Mouse (Mus musculus): Measurements from ENCODE around the gene Carhsp1. TPM values are rescaled to one million over a fixed set of nuclear protein-coding genes. Genes with fewer than 3 reads are reported as not detected.

Carhsp1 gene
- polyA plus RNA-seq, 1 experiment: 110 TPM

GRCm38 (mm10) chr16:8685087-8685486 is 13.1 kb upstream of the Carhsp1 start:
- Histone ChIP-seq H3ac (ENCODE audit: control insufficient read depth, insufficient read length) (no peak overlapping the region), H3K36me3 (ENCODE audit: control insufficient read depth, insufficient read depth) (peaks cover 6% of the 10 kb centered on the region), H3K27me3 (ENCODE audit: control insufficient read depth, insufficient read depth, insufficient read length) (no peaks in the 10 kb centered on the region), H3K4me2 (ENCODE audit: low read depth) (no peak overlapping the region), H3K4me3 (no peak overlapping the region), H3K79me2 (ENCODE audit: control insufficient read depth, insufficient read depth) (no peaks in the 10 kb centered on the region)
- TF ChIP-seq POLR2A (IDR thresholded peaks at IDR 0.05; ENCODE audit: insufficient read length, low read depth) (no peak), MAX (IDR thresholded peaks at IDR 0.05; ENCODE audit: low read depth) (no peak), MYOD1 (IDR thresholded peaks at IDR 0.05; ENCODE audit: control insufficient read depth in 1 of 3, insufficient read length in 2 of 3, low read depth in 2 of 3) (no peak), TCF12 (IDR thresholded peaks at IDR 0.05; ENCODE audit: insufficient read depth, poor library complexity, severe bottlenecking) (no peak), REST (IDR thresholded peaks at IDR 0.05; ENCODE audit: insufficient read depth, insufficient read length) (no peak), POLR2AphosphoS2 (IDR thresholded peaks at IDR 0.05; ENCODE audit: insufficient read length, low read depth) (no peak), SRF (IDR thresholded peaks at IDR 0.05; ENCODE audit: control insufficient read depth, insufficient read length, low read depth) (no peak), CEBPB (IDR thresholded peaks at IDR 0.05; ENCODE audit: insufficient read depth, poor library complexity, severe bottlenecking) (no peak), MYOG (IDR thresholded peaks at IDR 0.05; ENCODE audit: control insufficient read depth in 1 of 3, insufficient read depth in 1 of 3, insufficient read length in 2 of 3, low read depth in 2 of 3) (no peak), USF1 (IDR thresholded peaks at IDR 0.05; ENCODE audit: low read depth) (no peak), E2F4 (IDR thresholded peaks at IDR 0.05; ENCODE audit: insufficient read depth) (no peak)

GRCm38 (mm10) chr16:8680470-8680869 is 8.5 kb upstream of the Carhsp1 start, which contains the start of gene Gm5767:
Gene Gm5767 (plus strand): TSS chr16:8680770.
- peaks cover 1% of the 10 kb centered on the region for H3K36me3 ChIP-seq (ENCODE audit: control insufficient read depth, insufficient read depth)
- TF ChIP-seq SRF (IDR thresholded peaks at IDR 0.05; ENCODE audit: control insufficient read depth, insufficient read length, low read depth) (no peak), TCF3 (IDR thresholded peaks at IDR 0.05; ENCODE audit: insufficient read length, low read depth) (no peak), POLR2AphosphoS2 (IDR thresholded peaks at IDR 0.05; ENCODE audit: insufficient read length, low read depth) (no peak), CEBPB (IDR thresholded peaks at IDR 0.05; ENCODE audit: insufficient read depth, poor library complexity, severe bottlenecking) (no peak), POLR2A (IDR thresholded peaks at IDR 0.05; ENCODE audit: insufficient read length, low read depth) (no peak), USF1 (IDR thresholded peaks at IDR 0.05; ENCODE audit: low read depth) (no peak), MYOD1 (IDR thresholded peaks at IDR 0.05; ENCODE audit: control insufficient read depth in 1 of 3, insufficient read length in 2 of 3, low read depth in 2 of 3) (no peak), E2F4 (IDR thresholded peaks at IDR 0.05; ENCODE audit: insufficient read depth) (no peak), TCF12 (IDR thresholded peaks at IDR 0.05; ENCODE audit: insufficient read depth, poor library complexity, severe bottlenecking) (no peak), MAX (IDR thresholded peaks at IDR 0.05; ENCODE audit: low read depth) (no peak), MYOG (IDR thresholded peaks at IDR 0.05; ENCODE audit: control insufficient read depth in 1 of 3, insufficient read depth in 1 of 3, insufficient read length in 2 of 3, low read depth in 2 of 3) (no peak)
- H3K4me2 ChIP-seq (ENCODE audit: low read depth): no peak within 1 kb of the TSS
- H3ac ChIP-seq (ENCODE audit: control insufficient read depth, insufficient read length): no peak within 1 kb of the TSS
- H3K79me2 ChIP-seq (ENCODE audit: control insufficient read depth, insufficient read depth): no peaks in the 10 kb centered on the region
- no peak within 1 kb of the TSS for H3K4me3 ChIP-seq
- no peaks in the 10 kb centered on the region for H3K27me3 ChIP-seq (ENCODE audit: control insufficient read depth, insufficient read depth, insufficient read length)

- TF ChIP-seq POLR2A (IDR thresholded peaks at IDR 0.05; ENCODE audit: insufficient read length, low read depth) (no peak), MYOD1 (IDR thresholded peaks at IDR 0.05; ENCODE audit: control insufficient read depth in 1 of 3, insufficient read length in 2 of 3, low read depth in 2 of 3) (no peak), SRF (IDR thresholded peaks at IDR 0.05; ENCODE audit: control insufficient read depth, insufficient read length, low read depth) (no peak), TCF3 (IDR thresholded peaks at IDR 0.05; ENCODE audit: insufficient read length, low read depth) (no peak), USF1 (IDR thresholded peaks at IDR 0.05; ENCODE audit: low read depth) (no peak), CEBPB (IDR thresholded peaks at IDR 0.05; ENCODE audit: insufficient read depth, poor library complexity, severe bottlenecking) (no peak), POLR2AphosphoS2 (IDR thresholded peaks at IDR 0.05; ENCODE audit: insufficient read length, low read depth) (no peak), TCF12 (IDR thresholded peaks at IDR 0.05; ENCODE audit: insufficient read depth, poor library complexity, severe bottlenecking) (no peak), MAX (IDR thresholded peaks at IDR 0.05; ENCODE audit: low read depth) (no peak), REST (IDR thresholded peaks at IDR 0.05; ENCODE audit: insufficient read depth, insufficient read length) (no peak), MYOG (IDR thresholded peaks at IDR 0.05; ENCODE audit: control insufficient read depth in 1 of 3, insufficient read depth in 1 of 3, insufficient read length in 2 of 3, low read depth in 2 of 3) (no peak), E2F4 (IDR thresholded peaks at IDR 0.05; ENCODE audit: insufficient read depth) (no peak)
- H3K4me3 ChIP-seq: no peak overlapping the region
- H3K36me3 ChIP-seq (ENCODE audit: control insufficient read depth, insufficient read depth): no peaks in the 10 kb centered on the region
- no peak overlapping the region for H3K4me2 ChIP-seq (ENCODE audit: low read depth)
- H3K79me2 ChIP-seq (ENCODE audit: control insufficient read depth, insufficient read depth): no peaks in the 10 kb centered on the region
- no peaks in the 10 kb centered on the region for H3K27me3 ChIP-seq (ENCODE audit: control insufficient read depth, insufficient read depth, insufficient read length)
- no peak overlapping the region for H3ac ChIP-seq (ENCODE audit: control insufficient read depth, insufficient read length)
These were observed 7.8 kb upstream of the Carhsp1 start for GRCm38 (mm10) chr16:8679780-8680179.

- H3K79me2 ChIP-seq (ENCODE audit: control insufficient read depth, insufficient read depth): no peaks in the 10 kb centered on the region
- H3K27me3 ChIP-seq (ENCODE audit: control insufficient read depth, insufficient read depth, insufficient read length): no peaks in the 10 kb centered on the region
- no peaks in the 10 kb centered on the region for H3K36me3 ChIP-seq (ENCODE audit: control insufficient read depth, insufficient read depth)
- TF ChIP-seq SRF (IDR thresholded peaks at IDR 0.05; ENCODE audit: control insufficient read depth, insufficient read length, low read depth) (no peak), POLR2AphosphoS2 (IDR thresholded peaks at IDR 0.05; ENCODE audit: insufficient read length, low read depth) (no peak), E2F4 (IDR thresholded peaks at IDR 0.05; ENCODE audit: insufficient read depth) (no peak), POLR2A (IDR thresholded peaks at IDR 0.05; ENCODE audit: insufficient read length, low read depth) (no peak), USF1 (IDR thresholded peaks at IDR 0.05; ENCODE audit: low read depth) (no peak)
- no peak overlapping the region for H3K4me2 ChIP-seq (ENCODE audit: low read depth)
- no peak overlapping the region for H3ac ChIP-seq (ENCODE audit: control insufficient read depth, insufficient read length)
- H3K4me3 ChIP-seq: no peak overlapping the region
These were observed 6.7 kb upstream of the Carhsp1 start for GRCm38 (mm10) chr16:8678676-8679075.

- no peak overlapping the region for H3ac ChIP-seq (ENCODE audit: control insufficient read depth, insufficient read length)
- H3K4me2 ChIP-seq (ENCODE audit: low read depth): no peak overlapping the region
- H3K27me3 ChIP-seq (ENCODE audit: control insufficient read depth, insufficient read depth, insufficient read length): no peaks in the 10 kb centered on the region
- no peak overlapping the region for H3K4me3 ChIP-seq
- TF ChIP-seq CEBPB (IDR thresholded peaks at IDR 0.05; ENCODE audit: insufficient read depth, poor library complexity, severe bottlenecking) (no peak), POLR2A (IDR thresholded peaks at IDR 0.05; ENCODE audit: insufficient read length, low read depth) (no peak), REST (IDR thresholded peaks at IDR 0.05; ENCODE audit: insufficient read depth, insufficient read length) (no peak), TCF12 (IDR thresholded peaks at IDR 0.05; ENCODE audit: insufficient read depth, poor library complexity, severe bottlenecking) (no peak), MAX (IDR thresholded peaks at IDR 0.05; ENCODE audit: low read depth) (no peak), MYOG (IDR thresholded peaks at IDR 0.05; ENCODE audit: control insufficient read depth in 1 of 3, insufficient read depth in 1 of 3, insufficient read length in 2 of 3, low read depth in 2 of 3) (no peak), SRF (IDR thresholded peaks at IDR 0.05; ENCODE audit: control insufficient read depth, insufficient read length, low read depth) (no peak), E2F4 (IDR thresholded peaks at IDR 0.05; ENCODE audit: insufficient read depth) (no peak), POLR2AphosphoS2 (IDR thresholded peaks at IDR 0.05; ENCODE audit: insufficient read length, low read depth) (no peak), MYOD1 (IDR thresholded peaks at IDR 0.05; ENCODE audit: control insufficient read depth in 1 of 3, insufficient read length in 2 of 3, low read depth in 2 of 3) (no peak), USF1 (IDR thresholded peaks at IDR 0.05; ENCODE audit: low read depth) (no peak)
- no peaks in the 10 kb centered on the region for H3K79me2 ChIP-seq (ENCODE audit: control insufficient read depth, insufficient read depth)
- no peaks in the 10 kb centered on the region for H3K36me3 ChIP-seq (ENCODE audit: control insufficient read depth, insufficient read depth)
These were observed 6.1 kb upstream of the Carhsp1 start for GRCm38 (mm10) chr16:8678035-8678434.
